Mouse (Mus musculus): ENCODE measurements at regions not wholly inside any gene's neighbourhood (a gene's known extent, or its start where the extent isn't known, plus 50 kb on each side); places are given as distances from the start of the nearest gene placed in this dataset.

- no peak overlapping the region for H3K9ac ChIP-seq (ENCODE audit: low read depth, low read length)
- H3K79me2 ChIP-seq (ENCODE audit: control insufficient read depth, insufficient read depth, low read length) = no peaks in the 10 kb centered on the region
- H3K4me3 ChIP-seq (ENCODE audit: insufficient read depth, low read depth, low read length) = no peak overlapping the region
- DNase-seq (ENCODE audit: extremely low read depth, low read depth, low spot score) = no peak
- no peaks in the 10 kb centered on the region for H3K27me3 ChIP-seq (ENCODE audit: control insufficient read depth, insufficient read depth, low read length)
- no peak overlapping the region for H3K27ac ChIP-seq (replicated peaks; ENCODE audit: insufficient read depth, low read depth, low read length)
- H3K4me1 ChIP-seq (ENCODE audit: control insufficient read depth, insufficient read depth, low read length) = no peaks in the 10 kb centered on the region
- WGBS = 65% methylated on average over 5 of the region's 5 CpGs
- no peak for TF ChIP-seq POLR2A (IDR thresholded peaks at IDR 0.05; ENCODE audit: extremely low read depth, insufficient read depth, low read length)
- TF ChIP-seq CTCF (IDR thresholded peaks at IDR 0.05; ENCODE audit: low read depth, low read length) = no peak
- H3K36me3 ChIP-seq (ENCODE audit: control insufficient read depth, insufficient read depth, low read length) = no peaks in the 10 kb centered on the region
Measured at GRCm38 (mm10) chr9:74056709-74057108, 53.4 kb upstream of the Wdr72 start.

- Histone ChIP-seq H3K4me1 (ENCODE audit: control insufficient read depth, insufficient read depth, low read length) (no peaks in the 10 kb centered on the region), H3K36me3 (ENCODE audit: control insufficient read depth, insufficient read depth, low read length) (no peaks in the 10 kb centered on the region), H3K79me2 (ENCODE audit: control insufficient read depth, insufficient read depth, low read length) (no peaks in the 10 kb centered on the region), H3K9ac (ENCODE audit: low read depth, low read length) (no peak overlapping the region), H3K27ac (replicated peaks; ENCODE audit: insufficient read depth, low read depth, low read length) (no peak overlapping the region), H3K27me3 (ENCODE audit: control insufficient read depth, insufficient read depth, low read length) (no peaks in the 10 kb centered on the region), H3K4me3 (ENCODE audit: insufficient read depth, low read depth, low read length) (no peak overlapping the region)
- TF ChIP-seq POLR2A (IDR thresholded peaks at IDR 0.05; ENCODE audit: extremely low read depth, insufficient read depth, low read length) (no peak), CTCF (IDR thresholded peaks at IDR 0.05; ENCODE audit: low read depth, low read length) (no peak)
- no peak for DNase-seq (ENCODE audit: extremely low read depth, low read depth, low spot score)
- WGBS = 63% methylated on average over 3 of the region's 3 CpGs
Measured at GRCm38 (mm10) chr9:74057476-74058076, 52.6 kb upstream of the Wdr72 start.

- Histone ChIP-seq H3K4me1 (ENCODE audit: control insufficient read depth, insufficient read depth, low read length) (no peaks in the 10 kb centered on the region), H3K27me3 (ENCODE audit: control insufficient read depth, insufficient read depth, low read length) (no peaks in the 10 kb centered on the region), H3K4me3 (ENCODE audit: insufficient read depth, low read depth, low read length) (no peak overlapping the region), H3K27ac (replicated peaks; ENCODE audit: insufficient read depth, low read depth, low read length) (no peak overlapping the region), H3K36me3 (ENCODE audit: control insufficient read depth, insufficient read depth, low read length) (no peaks in the 10 kb centered on the region), H3K79me2 (ENCODE audit: control insufficient read depth, insufficient read depth, low read length) (no peaks in the 10 kb centered on the region), H3K9ac (ENCODE audit: low read depth, low read length) (no peak overlapping the region)
- DNase-seq (ENCODE audit: extremely low read depth, low read depth, low spot score) = no peak
- TF ChIP-seq POLR2A (IDR thresholded peaks at IDR 0.05; ENCODE audit: extremely low read depth, insufficient read depth, low read length) = no peak
- no peak for TF ChIP-seq CTCF (IDR thresholded peaks at IDR 0.05; ENCODE audit: low read depth, low read length)
- WGBS = 62% methylated on average over 5 of the region's 5 CpGs
Measured at GRCm38 (mm10) chr9:74058269-74058871, 51.8 kb upstream of the Wdr72 start.
